Mouse (Mus musculus): ENCODE results near the gene Dmrt3. TPM values are rescaled to one million over a fixed set of nuclear protein-coding genes. Genes with fewer than 3 reads are reported as not detected.

The Dmrt3 gene
- total RNA-seq, 4 experiments from 2014 or later, result not detected

Other genes with a start within 250 kb of the Dmrt3 start
- gene Dmrt1, start 104.7 kb upstream of the Dmrt3 start, total RNA-seq (2022), result not detected
- gene Dmrt2, start 62.1 kb downstream of the Dmrt3 start, total RNA-seq (2022), result under 1 TPM in 3 of 4 experiments, not detected in 1; 0.22 to 0.55 (median 0.31) TPM